Mouse (Mus musculus) bone marrow, adult 2 months (tissue): ENCODE measurements around the gene Gm10490.
A peak's percentile ranks its signal among the peaks of the same experiment; 100 is the strongest.

ENCODE experiments used
- CTCF ChIP-seq: fragments of 200-500 bp; IDR thresholded peaks from 2 replicates; pipeline ENCODE4 v1.5.1; 2011; ENCODE audit warnings: low read length, control low read depth; ENCODE audit not compliant: control insufficient read depth, insufficient read depth
- POLR2A ChIP-seq: fragments of 200-500 bp; IDR thresholded peaks from 2 replicates; pipeline ENCODE4 v1.6.1; 2011; ENCODE audit warnings: low read depth, mild to moderate bottlenecking, control low read depth, low read length, borderline replicate concordance; ENCODE audit not compliant: control insufficient read depth

DNA sequence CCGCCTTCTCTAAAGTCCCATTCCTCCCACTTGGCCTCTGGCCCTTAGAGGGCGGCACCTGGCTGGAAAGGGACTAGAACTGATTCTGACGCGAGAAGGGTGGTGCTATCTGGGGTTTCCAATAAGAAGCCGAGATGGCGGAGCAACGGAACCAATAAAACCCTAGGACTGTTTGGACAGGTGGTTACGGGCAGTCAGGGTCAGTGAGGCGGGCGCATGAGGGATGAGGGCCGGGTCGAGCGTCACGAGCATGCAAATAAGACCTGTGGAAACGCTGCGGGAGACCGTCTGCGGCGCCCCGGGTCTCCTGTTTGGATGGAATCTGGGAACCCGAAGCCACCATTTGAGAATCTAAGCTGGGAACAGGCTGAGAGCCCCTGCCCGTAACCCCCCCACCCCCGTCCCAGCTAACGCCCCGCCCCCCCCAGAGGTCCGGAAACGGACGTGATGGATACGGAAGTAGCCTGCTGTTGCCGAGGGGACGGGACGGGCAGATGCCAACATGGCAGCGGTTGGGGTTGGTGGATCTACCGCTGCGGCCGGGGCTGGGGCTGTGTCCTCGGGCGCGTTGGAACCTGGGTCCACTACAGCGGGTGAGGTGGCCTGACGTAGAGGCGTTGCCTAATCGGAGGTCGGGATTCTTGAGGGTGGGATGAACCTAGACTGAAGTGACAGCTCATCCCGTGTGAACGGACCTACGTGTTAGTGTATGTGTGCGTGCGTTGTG, 25.3 kb upstream of the Gm10490 start, which contains the start of gene Slc35a2:
- TF ChIP-seq CTCF (peak; percentile 21; the same call in 1 of the 2 replicates), POLR2A (peak; percentile 30; the same call in 1 of the 2 replicates)
